Comparison of ENCODE assay signal across 17 mouse cellular contexts in the genomic region with DNA sequence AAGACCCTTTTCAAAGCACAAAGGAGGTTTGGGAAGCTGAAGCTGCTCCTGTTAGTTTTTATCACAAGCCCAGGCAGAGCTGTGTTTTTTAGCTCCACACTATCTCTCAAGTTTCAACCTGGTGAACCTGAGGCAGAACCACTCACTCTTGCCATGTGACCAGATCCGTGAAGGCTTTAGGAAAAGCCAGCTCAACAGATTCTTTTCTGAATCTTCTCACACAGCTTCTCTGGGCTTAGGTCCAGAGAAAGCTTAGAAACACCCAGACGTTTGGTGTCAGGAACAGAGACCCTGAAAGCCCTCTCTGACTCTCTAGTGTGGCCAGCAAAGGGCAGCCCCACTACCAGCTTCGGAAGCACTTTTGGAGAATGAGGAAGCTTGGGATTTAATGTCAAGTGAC. TPM values are rescaled to one million over a fixed set of nuclear protein-coding genes. Genes with fewer than 3 reads are reported as not detected.
DNase-seq lines count a peak whose midpoint lies in the region; ATAC-seq lines count a peak whose summit lies in the region.
"Had no signal": no experiment of that assay in that cellular context is flagged by ENCODE, and none has a peak within 500 bp of the region (broad histone marks: within the 10 kb centered on the region; RNA-seq: fewer than 3 reads in every experiment).

No protein-coding gene starts in this region.

- H3K36me3 ChIP-seq in embryonic facial prominence, embryonic 13.5 days = peaks cover 13% of the 10 kb centered on the region
- peaks cover 27% of the 10 kb centered on the region for H3K36me3 ChIP-seq in embryonic facial prominence, embryonic 10.5 days (replicated peaks)
- H3K36me3 ChIP-seq in heart, embryonic 13.5 days = peaks cover 20% of the 10 kb centered on the region
- H3K36me3 ChIP-seq in embryonic facial prominence, embryonic 15.5 days = peaks cover 12% of the 10 kb centered on the region; the same call in 1 of the 2 replicates

- no peak for DNase-seq in embryonic facial prominence, embryonic 10.5 days (ENCODE audit: low spot score)
- DNase-seq in heart, postnatal 4 days = no peak
- peak; percentile 32 to 53 for DNase-seq in kidney, adult 8-10 months
- DNase-seq in kidney, postnatal 10 days = no peak
- no peak for DNase-seq in MN1 (ENCODE audit: low spot score)
- DNase-seq: cerebellum, adult 9-11 months; forebrain, postnatal 0 days; lung, postnatal 4 days; retina, postnatal 1 day had no signal

- H3K27me3 ChIP-seq in embryonic facial prominence, embryonic 13.5 days = no peaks in the 10 kb centered on the region
- H3K27me3 ChIP-seq in embryonic facial prominence, embryonic 10.5 days (replicated peaks; ENCODE audit: low read depth, poor library complexity, severe bottlenecking) = no peaks in the 10 kb centered on the region
- H3K27me3 ChIP-seq in heart, embryonic 13.5 days (replicated peaks) = no peaks in the 10 kb centered on the region
- no peaks in the 10 kb centered on the region for H3K27me3 ChIP-seq in embryonic facial prominence, embryonic 15.5 days
- H3K27me3 ChIP-seq: embryonic facial prominence, embryonic 12.5 days; lung, embryonic 15.5 days had no signal

- 0 out of 2 replicates have a peak overlapping the region, but pooled peaks have one; percentile 11 for H3K9ac ChIP-seq in embryonic facial prominence, embryonic 13.5 days
- 0 out of 2 replicates have a peak overlapping the region, but pooled peaks have one; percentile 42 for H3K9ac ChIP-seq in heart, embryonic 13.5 days
- H3K9ac ChIP-seq in embryonic facial prominence, embryonic 15.5 days = no peak overlapping the region
- H3K9ac ChIP-seq: embryonic facial prominence, embryonic 12.5 days; forebrain, postnatal 0 days; liver, embryonic 14.5 days; lung, embryonic 15.5 days had no signal

- WGBS in embryonic facial prominence, embryonic 13.5 days = 80% methylated on average over 3 of the region's 3 CpGs
- WGBS in embryonic facial prominence, embryonic 10.5 days = 81% methylated on average over 3 of the region's 3 CpGs
- 47% methylated on average over 3 of the region's 3 CpGs for WGBS in heart, embryonic 13.5 days
- WGBS in embryonic facial prominence, embryonic 15.5 days = 65% methylated on average over 3 of the region's 3 CpGs

- ATAC-seq in embryonic facial prominence, embryonic 13.5 days (ENCODE audit: insufficient number of reproducible peaks, insufficient read depth, low FRiP score, low TSS enrichment, low read depth) = no peak
- no peak for ATAC-seq in heart, embryonic 13.5 days (ENCODE audit: extremely low read depth, insufficient number of reproducible peaks, low FRiP score, low TSS enrichment)
- ATAC-seq in embryonic facial prominence, embryonic 15.5 days (ENCODE audit: insufficient number of reproducible peaks, low FRiP score, low TSS enrichment, low read depth) = no peak
- ATAC-seq: activated CD4-positive, CD25-positive, alpha-beta regulatory T cell, adult 4 months; forebrain, postnatal 0 days; hindbrain, embryonic 16.5 days had no signal

- H3K4me2 ChIP-seq in embryonic facial prominence, embryonic 13.5 days = no peak overlapping the region
- no peak overlapping the region for H3K4me2 ChIP-seq in heart, embryonic 13.5 days
- no peak overlapping the region for H3K4me2 ChIP-seq in embryonic facial prominence, embryonic 15.5 days (replicated peaks)
- H3K4me2 ChIP-seq: embryonic facial prominence, embryonic 12.5 days; lung, embryonic 15.5 days had no signal

- peaks cover 19% of the 10 kb centered on the region for H3K4me1 ChIP-seq in embryonic facial prominence, embryonic 13.5 days
- H3K4me1 ChIP-seq in embryonic facial prominence, embryonic 10.5 days = peaks cover 28% of the 10 kb centered on the region
- H3K4me1 ChIP-seq in heart, embryonic 13.5 days = peaks cover 55% of the 10 kb centered on the region
- peaks cover 19% of the 10 kb centered on the region for H3K4me1 ChIP-seq in embryonic facial prominence, embryonic 15.5 days

- H3K27ac ChIP-seq in embryonic facial prominence, embryonic 13.5 days = no peak overlapping the region
- H3K27ac ChIP-seq in embryonic facial prominence, embryonic 10.5 days (replicated peaks) = no peak overlapping the region
- H3K27ac ChIP-seq in heart, embryonic 13.5 days (replicated peaks) = peak overlapping the region; percentile 77
- H3K27ac ChIP-seq in embryonic facial prominence, embryonic 15.5 days (replicated peaks) = 0 out of 2 replicates have a peak overlapping the region, but pooled peaks have one; percentile 22
- H3K27ac ChIP-seq: embryonic facial prominence, embryonic 12.5 days; liver, embryonic 14.5 days; lung, embryonic 15.5 days had no signal

- no peaks in the 10 kb centered on the region for H3K9me3 ChIP-seq in embryonic facial prominence, embryonic 13.5 days
- H3K9me3 ChIP-seq in embryonic facial prominence, embryonic 10.5 days = no peaks in the 10 kb centered on the region
- H3K9me3 ChIP-seq in heart, embryonic 13.5 days = no peaks in the 10 kb centered on the region
- H3K9me3 ChIP-seq in embryonic facial prominence, embryonic 15.5 days (replicated peaks) = no peaks in the 10 kb centered on the region
- H3K9me3 ChIP-seq: embryonic facial prominence, embryonic 12.5 days; lung, embryonic 15.5 days had no signal

- H3K4me3 ChIP-seq in embryonic facial prominence, embryonic 13.5 days = no peak overlapping the region
- no peak overlapping the region for H3K4me3 ChIP-seq in embryonic facial prominence, embryonic 10.5 days
- H3K4me3 ChIP-seq in heart, embryonic 13.5 days = no peak overlapping the region
- no peak overlapping the region for H3K4me3 ChIP-seq in embryonic facial prominence, embryonic 15.5 days (replicated peaks)
- H3K4me3 ChIP-seq: embryonic facial prominence, embryonic 12.5 days; lung, embryonic 15.5 days had no signal

RNA-seq across cellular contexts. Expression of a gene that starts 3.7 kb away (rescaled TPM):
- polyA plus RNA-seq in embryonic facial prominence, embryonic 13.5 days (2015; fragmentation: Nextera tagmentation; extraction: Ambion mirVana) = 26.8 and 29.4 TPM in 2 replicates
- 22.5 and 23.1 TPM in 2 replicates for polyA plus RNA-seq in embryonic facial prominence, embryonic 10.5 days (2016; fragmentation: Nextera tagmentation; extraction: Ambion mirVana)
- 19.7 and 21.6 TPM in 2 replicates for polyA plus RNA-seq in heart, embryonic 13.5 days (2015; fragmentation: Nextera tagmentation; extraction: Ambion mirVana)
- 10 to 100 TPM; 35.9 to 36.0 TPM for total RNA-seq in heart, postnatal 4 days (2021)
- 30.3 and 30.9 TPM in 2 replicates for polyA plus RNA-seq in embryonic facial prominence, embryonic 15.5 days (2015; fragmentation: Nextera tagmentation; extraction: Ambion mirVana)

RNA-seq across cellular contexts. Expression of a gene that starts 3.8 kb away (rescaled TPM):
- 52.5 and 63.1 TPM in 2 replicates for polyA plus RNA-seq in embryonic facial prominence, embryonic 13.5 days (2015; fragmentation: Nextera tagmentation; extraction: Ambion mirVana)
- polyA plus RNA-seq in embryonic facial prominence, embryonic 10.5 days (2016; fragmentation: Nextera tagmentation; extraction: Ambion mirVana) = 54.9 and 55.5 TPM in 2 replicates
- polyA plus RNA-seq in heart, embryonic 13.5 days (2015; fragmentation: Nextera tagmentation; extraction: Ambion mirVana) = 48.4 and 55.5 TPM in 2 replicates
- total RNA-seq in heart, postnatal 4 days (2021) = 10 to 100 TPM; 48.9 to 49.4 TPM
- 65.7 and 73.8 TPM in 2 replicates for polyA plus RNA-seq in embryonic facial prominence, embryonic 15.5 days (2015; fragmentation: Nextera tagmentation; extraction: Ambion mirVana)

RNA-seq across cellular contexts. Expression of a gene that starts 18.6 kb away (rescaled TPM):
- 67.0 and 69.1 TPM in 2 replicates for polyA plus RNA-seq in embryonic facial prominence, embryonic 13.5 days (2015; fragmentation: Nextera tagmentation; extraction: Ambion mirVana)
- 80.1 and 81.2 TPM in 2 replicates for polyA plus RNA-seq in embryonic facial prominence, embryonic 10.5 days (2016; fragmentation: Nextera tagmentation; extraction: Ambion mirVana)
- polyA plus RNA-seq in heart, embryonic 13.5 days (2015; fragmentation: Nextera tagmentation; extraction: Ambion mirVana) = 92.0 and 94.0 TPM in 2 replicates
- 100 to 1,000 TPM; 188 to 203 TPM for total RNA-seq in heart, postnatal 4 days (2021)
- 63.5 and 67.6 TPM in 2 replicates for polyA plus RNA-seq in embryonic facial prominence, embryonic 15.5 days (2015; fragmentation: Nextera tagmentation; extraction: Ambion mirVana)

RNA-seq across cellular contexts. Expression of a gene that starts 43.3 kb away (rescaled TPM):
- 64.0 and 66.7 TPM in 2 replicates for polyA plus RNA-seq in embryonic facial prominence, embryonic 13.5 days (2015; fragmentation: Nextera tagmentation; extraction: Ambion mirVana)
- 108 TPM in 2 replicates for polyA plus RNA-seq in embryonic facial prominence, embryonic 10.5 days (2016; fragmentation: Nextera tagmentation; extraction: Ambion mirVana)
- 35.2 and 38.0 TPM in 2 replicates for polyA plus RNA-seq in heart, embryonic 13.5 days (2015; fragmentation: Nextera tagmentation; extraction: Ambion mirVana)
- total RNA-seq in heart, postnatal 4 days (2021) = 10 to 100 TPM; 72.0 to 73.4 TPM
- 48.1 and 50.0 TPM in 2 replicates for polyA plus RNA-seq in embryonic facial prominence, embryonic 15.5 days (2015; fragmentation: Nextera tagmentation; extraction: Ambion mirVana)

RNA-seq across cellular contexts. Expression of a gene that starts 43.4 kb away (rescaled TPM):
- 2.3 and 2.9 TPM in 2 replicates for polyA plus RNA-seq in embryonic facial prominence, embryonic 13.5 days (2015; fragmentation: Nextera tagmentation; extraction: Ambion mirVana)
- polyA plus RNA-seq in embryonic facial prominence, embryonic 10.5 days (2016; fragmentation: Nextera tagmentation; extraction: Ambion mirVana) = 2.5 and 2.6 TPM in 2 replicates
- polyA plus RNA-seq in heart, embryonic 13.5 days (2015; fragmentation: Nextera tagmentation; extraction: Ambion mirVana) = 1.1 and 1.4 TPM in 2 replicates
- total RNA-seq in heart, postnatal 4 days (2021) = under 1 TPM; 0.45 to 0.50 TPM
- polyA plus RNA-seq in embryonic facial prominence, embryonic 15.5 days (2015; fragmentation: Nextera tagmentation; extraction: Ambion mirVana) = 1.9 and 2.3 TPM in 2 replicates

Comparison
In these comparisons a context has a peak if more than half of its experiments do, and no peak if none do; other contexts are left out.
1. H3K27ac ChIP-seq: peak in heart, embryonic 13.5 days (single experiment) and embryonic facial prominence, embryonic 15.5 days (single experiment); none in embryonic facial prominence, embryonic 13.5 days (single experiment) and embryonic facial prominence, embryonic 10.5 days (single experiment).
2. DNase-seq: peak in kidney, adult 8-10 months (2 of 2); none in embryonic facial prominence, embryonic 10.5 days (single experiment), heart, postnatal 4 days (single experiment), kidney, postnatal 10 days (single experiment) and MN1 (single experiment).